Mouse (Mus musculus): ENCODE results near the gene Etl4.

DNA sequence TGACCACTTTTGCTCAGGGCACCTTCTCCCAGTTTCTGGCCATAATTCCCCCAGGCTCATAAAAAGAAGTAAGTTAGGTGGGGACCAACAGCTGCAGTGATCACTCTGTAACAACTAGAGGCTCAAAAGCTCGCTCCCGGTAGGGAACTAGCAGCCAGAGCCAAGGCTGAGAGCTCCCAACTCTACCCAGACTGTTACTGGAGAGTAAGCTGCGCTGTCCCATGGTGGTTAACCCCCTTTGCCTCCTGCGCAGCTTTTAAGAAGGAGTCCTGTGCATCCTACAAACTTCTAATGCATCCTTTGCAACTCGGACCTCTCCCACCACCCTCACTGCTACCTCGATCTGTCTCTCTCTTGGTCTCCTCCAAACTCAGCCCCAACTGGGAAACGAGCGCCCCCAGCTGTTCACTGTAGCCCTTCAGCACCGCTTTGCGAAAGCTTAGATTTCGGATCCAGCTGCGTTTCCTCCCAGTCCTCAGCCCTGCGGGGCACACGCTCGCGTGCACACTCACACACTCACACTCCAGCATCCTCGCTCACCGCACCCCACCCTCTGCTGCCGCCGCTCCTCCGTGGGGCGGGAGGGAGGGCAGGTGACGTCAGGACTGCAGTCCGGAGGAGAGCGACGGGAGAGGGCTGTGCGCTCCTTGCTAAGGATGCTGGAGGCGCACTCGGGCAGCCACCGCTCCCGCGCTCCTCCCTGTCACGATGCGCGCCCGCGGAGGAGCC, at the start of gene Etl4:
- TF ChIP-seq CTCF (IDR thresholded peaks at IDR 0.05; ENCODE audit: low read depth) (0 out of 2 replicates have a peak, but pooled peaks have one; percentile 15), EP300 (IDR thresholded peaks at IDR 0.05; ENCODE audit: low read depth) (no peak)

All from heart, postnatal 0 days (tissue).